Mouse (Mus musculus): ENCODE measurements around the gene Clec2l.
"Not testable (repeated sequence)": the region's sequence is repeated elsewhere in the genome, so short reads cannot be mapped to it uniquely, and the experiment has no call there.

Gene Clec2l

GRCm38 (mm10) chr6:38662714-38663615 is at the start of gene Clec2l:
Gene Clec2l, plus strand, starts transcription at chr6:38663069.
- DNase-seq, result peak; percentile 9 to 46

GRCm38 (mm10) chr6:38622406-38622805 is 40.5 kb upstream of the Clec2l start:
- DNase-seq, result no peak

DNA sequence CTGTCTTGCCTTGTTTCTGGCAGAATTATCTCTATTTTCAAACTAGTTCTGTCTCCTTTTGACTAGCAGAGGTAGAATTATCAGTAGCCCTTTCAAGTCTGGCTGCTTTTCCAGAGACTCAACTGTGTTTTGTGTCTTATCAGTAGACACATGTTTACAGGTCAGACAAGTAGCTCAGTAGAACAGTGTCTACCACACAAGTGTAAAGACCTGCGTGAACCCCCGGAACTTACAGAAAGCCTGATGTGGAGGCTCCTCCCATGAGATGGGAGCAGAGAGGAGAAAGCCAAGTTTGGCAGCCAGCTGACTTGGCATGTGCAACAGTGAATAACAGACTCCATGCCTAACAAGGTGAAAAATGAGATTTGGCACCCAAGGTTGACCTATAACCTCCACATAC is 39.4 kb upstream of the Clec2l start:
- no peak for DNase-seq

DNA sequence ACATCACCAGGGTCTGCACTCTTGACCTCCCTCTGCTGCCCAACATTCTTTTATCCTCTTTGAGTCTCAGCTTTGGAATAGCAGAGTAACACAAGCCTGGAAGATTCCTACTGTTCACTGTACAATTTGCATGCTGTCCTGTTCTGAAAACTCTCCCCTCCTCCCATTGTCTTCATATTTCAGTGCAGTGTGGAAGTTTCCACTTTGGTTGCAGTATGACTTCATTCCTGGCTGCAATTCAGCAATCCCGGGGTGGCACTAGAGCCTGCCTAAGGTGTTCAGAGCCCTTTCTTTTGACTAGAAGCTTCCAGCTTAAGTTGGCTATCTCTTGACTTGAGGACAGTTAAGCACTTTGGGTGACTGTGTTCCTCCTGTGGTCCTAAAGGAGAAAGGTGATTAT is 38.4 kb upstream of the Clec2l start:
- peak; percentile 8 to 34 for DNase-seq

DNA sequence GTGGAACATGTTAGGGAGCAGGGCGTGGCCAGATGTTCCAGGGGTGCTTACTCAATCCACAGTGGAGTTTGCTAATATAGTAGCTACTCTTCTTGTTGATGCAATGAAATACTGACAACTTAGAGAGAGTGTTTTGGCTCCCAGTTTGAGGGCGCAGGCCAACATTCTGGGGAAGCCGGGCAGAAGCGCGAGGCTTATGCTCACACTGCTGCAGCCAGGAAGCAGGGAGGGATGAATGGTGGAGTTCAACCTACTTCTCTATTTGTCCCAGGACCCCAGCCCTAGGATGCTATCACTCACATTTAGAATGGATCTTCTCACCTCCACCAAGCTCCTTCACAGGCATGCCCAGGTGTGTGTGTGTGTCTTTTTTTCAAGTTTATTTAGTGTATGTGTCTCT is 36.8 kb upstream of the Clec2l start:
- DNase-seq, result no peak

- no peak for DNase-seq
These were observed 35.8 kb upstream of the Clec2l start for GRCm38 (mm10) chr6:38627081-38627480.

DNA sequence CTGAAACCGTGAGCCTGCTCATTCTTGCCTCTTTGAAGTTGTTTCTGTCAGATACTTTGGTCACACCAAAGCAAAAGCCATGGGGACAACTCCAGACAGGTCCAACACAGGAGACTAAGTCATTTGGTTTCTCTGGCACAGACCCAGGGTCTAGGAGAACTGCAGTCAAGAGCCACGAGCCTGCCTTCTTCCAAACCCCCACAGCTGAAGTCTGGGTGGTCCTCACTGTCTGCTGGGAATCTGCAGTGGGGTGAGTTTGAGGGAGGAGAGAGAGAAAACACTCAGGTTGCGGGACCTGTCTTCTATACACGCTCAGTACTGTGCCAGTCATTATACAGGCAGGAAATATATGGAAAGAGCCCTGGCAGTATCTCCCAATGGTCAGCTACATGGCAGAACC is 35.4 kb upstream of the Clec2l start:
- DNase-seq, result no peak

GRCm38 (mm10) chr6:38629556-38629955 is 33.3 kb upstream of the Clec2l start:
- DNase-seq, result no peak

GRCm38 (mm10) chr6:38632826-38633225 is 30.0 kb upstream of the Clec2l start:
- no peak for DNase-seq

DNA sequence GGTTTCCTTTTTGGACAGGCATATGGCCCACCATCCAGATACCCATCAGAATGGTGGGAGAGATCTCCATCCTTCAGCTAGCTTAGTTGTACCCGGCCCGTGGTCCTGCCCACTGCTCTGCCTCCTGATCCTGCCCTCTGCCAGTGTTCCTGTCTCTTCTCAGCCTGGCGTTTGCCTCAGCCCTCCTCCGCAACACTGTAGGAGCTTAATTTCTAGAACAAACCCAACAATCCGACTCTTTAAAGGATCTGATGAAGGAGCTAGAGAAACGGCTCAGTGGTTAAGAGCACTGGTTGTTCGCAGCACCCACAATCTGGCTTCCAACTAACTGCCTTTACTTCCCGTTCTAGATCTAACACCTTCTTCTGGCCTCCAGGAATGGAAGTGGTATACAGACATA is 28.4 kb upstream of the Clec2l start:
- DNase-seq, result no peak

DNA sequence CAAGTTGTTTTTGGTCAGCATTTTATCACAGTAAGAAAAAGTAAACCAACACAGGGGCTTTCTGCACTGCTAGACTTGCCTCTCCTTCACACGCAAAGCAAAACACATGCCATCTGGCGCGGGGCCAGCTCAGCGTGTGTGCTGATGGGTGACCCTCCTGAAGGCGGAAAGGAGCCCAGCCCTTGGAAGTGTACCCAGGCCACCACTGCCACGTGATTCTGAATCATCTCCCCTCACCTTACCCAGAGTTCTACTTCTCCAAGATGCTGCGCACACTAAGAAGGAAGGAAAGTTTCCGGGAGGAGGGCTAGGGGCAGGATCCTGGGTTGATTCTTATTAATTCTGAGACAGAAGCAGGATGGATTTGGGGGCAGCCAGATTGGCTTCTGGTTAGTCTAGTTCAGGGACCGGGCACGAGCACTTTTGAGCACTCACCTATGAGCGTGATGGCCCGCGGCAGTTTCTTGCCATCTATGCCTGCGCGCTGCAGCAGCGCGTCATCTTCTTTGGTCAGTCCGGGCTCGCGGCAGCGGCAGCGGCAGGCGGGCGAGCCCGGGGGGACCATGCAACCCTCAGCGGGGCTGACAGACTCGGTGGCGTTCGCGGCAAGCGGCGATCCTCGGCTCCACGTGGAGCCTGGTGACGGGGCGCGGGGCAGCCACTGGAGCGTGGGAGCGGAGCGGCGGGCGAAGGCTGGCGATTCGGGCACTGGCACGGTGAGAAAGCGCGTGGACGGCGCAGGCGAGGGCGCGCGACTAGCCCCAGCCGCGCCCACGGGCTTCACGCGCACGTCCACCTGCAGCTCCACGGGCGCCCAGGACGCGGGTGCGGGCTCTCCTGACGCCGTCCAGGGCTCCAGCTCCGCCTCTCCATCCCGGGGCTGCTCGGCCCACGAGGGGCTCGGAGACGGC is 26.7 kb upstream of the Clec2l start:
- DNase-seq, result peak; percentile 47 to 73

DNA sequence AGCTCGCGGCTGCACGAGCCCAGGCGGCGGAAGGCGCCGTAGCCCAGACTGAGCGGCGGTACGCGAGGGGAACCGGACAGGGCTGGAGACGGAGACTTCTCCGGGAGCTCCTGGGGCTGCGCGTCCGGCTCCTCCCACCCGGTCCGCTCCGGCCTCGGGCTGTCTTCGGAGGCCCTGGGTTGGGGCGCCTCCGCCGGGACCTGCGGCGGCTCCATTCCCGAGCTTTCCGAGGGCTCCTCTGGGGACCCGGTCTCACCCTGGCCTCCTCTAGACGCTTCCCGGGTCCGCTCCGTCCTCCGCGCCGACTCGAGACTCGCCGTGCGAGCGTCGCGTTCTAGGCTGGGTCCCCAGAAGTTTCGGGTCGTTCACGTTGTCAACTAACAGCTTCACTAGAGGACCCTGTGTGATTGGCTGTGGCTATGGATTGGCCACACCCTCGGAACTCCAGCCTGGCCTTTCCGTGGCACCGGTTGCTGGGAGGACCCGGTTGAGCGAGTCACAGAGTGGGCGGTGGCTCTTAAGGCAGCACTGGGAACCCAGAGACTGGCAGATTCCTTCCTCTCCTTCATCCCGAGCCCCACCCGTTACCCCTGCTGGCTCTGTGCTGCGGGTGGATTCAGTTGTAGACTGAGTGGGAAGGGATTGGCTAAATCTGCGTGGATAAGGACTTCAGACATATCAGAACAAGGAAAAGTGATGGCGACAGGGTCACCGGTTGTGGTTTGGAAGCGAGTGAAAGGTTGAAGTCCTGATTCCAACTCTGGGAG is 25.8 kb upstream of the Clec2l start, which contains the start of gene Klrg2:
Klrg2 (minus strand) TSS at position 391 of the 767 bp plus-strand sequence.
- DNase-seq, result peak; percentile 77

DNA sequence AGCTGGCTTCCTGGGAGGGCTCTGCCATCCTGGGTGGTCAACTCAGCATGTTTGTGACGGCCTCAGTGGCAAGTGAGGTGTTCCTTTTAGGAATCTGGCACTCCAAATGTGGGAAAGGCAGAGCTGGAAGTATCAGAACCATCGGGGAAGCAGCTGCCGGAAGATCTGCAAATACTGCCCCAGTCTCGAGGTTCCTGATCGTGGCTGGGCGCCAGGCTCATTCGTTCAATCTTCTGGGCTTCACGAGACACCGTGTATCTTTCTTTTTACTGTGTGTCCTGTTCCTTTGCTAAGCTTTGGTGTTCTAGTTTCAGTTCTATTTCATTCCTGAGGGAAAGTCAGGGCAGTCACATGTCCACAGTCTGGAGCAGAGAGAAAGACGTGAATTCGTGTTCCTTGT is 22.5 kb upstream of the Clec2l start:
- DNase-seq, result peak; percentile 22 to 44

- DNase-seq, result no peak
These were observed 21.6 kb upstream of the Clec2l start for GRCm38 (mm10) chr6:38641228-38641627.

GRCm38 (mm10) chr6:38641645-38642044 is 21.2 kb upstream of the Clec2l start:
- no peak for DNase-seq

- peak in 1 of 2 experiments; percentile 17 for DNase-seq
These were observed 20.3 kb upstream of the Clec2l start for GRCm38 (mm10) chr6:38642593-38642992.

DNA sequence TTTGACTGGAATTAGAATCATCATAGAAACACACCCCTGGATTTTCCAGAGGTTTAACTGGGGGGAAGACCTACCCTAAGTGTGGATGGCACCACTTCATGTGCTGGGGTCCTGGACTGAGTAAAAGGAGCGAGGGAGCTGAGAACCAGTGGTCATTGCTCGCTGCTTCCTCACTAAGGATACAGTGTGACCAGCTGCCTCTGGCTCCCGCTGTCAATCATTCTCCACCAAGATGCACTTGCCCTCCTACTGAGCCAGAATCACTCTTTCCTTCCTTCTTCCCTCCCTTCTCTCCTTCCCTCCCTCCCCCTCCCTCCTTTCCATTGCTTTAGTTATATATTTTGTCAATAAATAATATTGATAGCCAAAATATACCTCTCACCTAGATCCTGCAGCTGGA is 19.8 kb upstream of the Clec2l start:
- DNase-seq, result no peak

DNA sequence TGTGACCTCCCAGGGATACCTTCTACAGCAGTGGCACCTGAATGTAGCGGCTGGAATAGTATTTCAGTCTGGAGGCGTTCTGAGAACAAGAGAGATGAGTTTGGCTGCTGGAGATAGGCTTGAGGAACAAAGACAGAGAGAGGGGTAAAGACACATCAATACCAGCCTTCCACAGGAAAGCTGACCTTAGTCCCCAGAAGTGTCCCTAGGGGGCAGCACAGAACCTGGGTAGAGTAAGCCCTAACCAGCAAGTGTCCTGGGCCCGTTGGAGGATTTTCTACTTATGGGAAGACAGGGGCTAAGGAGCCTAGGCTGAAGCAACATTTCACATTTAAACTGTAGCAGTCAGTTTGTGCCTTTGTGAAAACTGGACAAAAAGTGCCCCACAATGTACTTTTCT is 13.3 kb upstream of the Clec2l start:
- peak in 1 of 2 experiments; percentile 54 for DNase-seq

DNA sequence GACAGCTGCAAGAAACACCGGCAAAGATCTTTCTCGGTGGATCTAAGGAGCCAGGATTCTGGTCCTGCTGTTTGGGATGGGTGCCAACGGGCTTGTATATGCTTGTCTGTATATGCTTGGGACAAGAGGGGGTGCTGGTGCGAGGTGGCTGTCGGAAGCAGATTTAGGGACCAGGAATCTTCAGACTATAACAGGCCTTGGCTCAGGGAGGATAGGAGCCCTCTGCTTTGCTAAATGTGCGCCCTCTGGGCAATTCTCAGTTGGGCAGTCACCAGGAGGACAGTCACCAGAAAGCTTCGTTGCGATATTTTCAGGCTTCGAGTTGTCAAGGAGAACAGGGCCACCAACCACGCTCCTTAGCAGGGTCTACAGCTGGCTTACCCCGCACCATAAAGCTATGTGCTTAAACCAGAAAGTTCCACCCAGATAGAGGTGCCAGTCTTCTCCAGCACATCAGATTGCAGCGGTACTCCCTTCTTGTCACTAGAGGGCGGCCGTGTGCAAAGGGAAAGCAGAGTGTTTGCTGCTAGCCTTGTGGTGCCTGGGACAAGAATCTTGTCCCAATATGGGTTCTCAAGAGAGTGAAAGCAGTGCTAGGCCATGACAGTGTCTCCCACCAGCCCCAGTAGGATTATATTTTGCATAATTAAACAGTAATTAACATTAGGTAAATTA is 12.5 kb upstream of the Clec2l start:
- DNase-seq, result peak; percentile 54 to 82

GRCm38 (mm10) chr6:38661626-38662025 is 1.2 kb upstream of the Clec2l start:
- no peak for DNase-seq

DNA sequence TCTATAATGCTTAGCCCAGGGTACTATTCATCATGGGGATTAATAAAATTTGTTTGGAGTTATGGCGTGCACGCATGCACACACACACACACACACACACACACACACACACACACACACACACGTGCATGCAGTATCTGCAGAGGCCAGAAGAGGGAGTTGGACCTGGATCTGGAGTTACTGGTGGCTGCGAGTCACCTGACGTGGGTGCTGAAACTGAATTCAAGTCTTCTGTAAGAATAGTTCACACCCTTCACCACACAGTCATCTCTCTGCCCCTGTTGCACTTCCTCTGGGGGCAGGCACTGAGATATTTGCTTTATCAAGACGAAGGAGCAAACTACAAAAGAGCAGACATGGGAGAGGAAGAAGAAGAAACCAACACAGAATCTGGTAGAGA is 6.7 kb downstream of the Clec2l start:
- no peak for DNase-seq

DNA sequence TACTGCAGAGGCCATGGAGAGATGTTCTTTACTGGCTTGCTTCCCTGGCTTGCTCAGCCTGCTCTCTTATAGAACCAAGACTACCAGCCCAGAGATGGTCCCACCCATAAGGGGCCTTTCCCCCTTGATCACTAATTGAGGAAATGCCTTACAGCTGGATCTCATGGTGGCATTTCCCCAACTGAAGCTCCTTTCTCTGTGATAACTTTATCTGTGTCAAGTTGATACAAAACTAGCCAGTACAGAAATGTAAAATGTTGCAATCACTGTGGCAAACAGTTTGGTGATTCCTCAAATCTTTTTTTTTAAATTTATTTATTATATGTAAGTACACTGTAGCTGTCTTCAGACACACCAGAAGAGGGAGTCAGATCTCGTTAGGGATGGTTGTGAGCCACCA is 7.6 kb downstream of the Clec2l start:
- not testable (repeated sequence) for DNase-seq
